Mouse (Mus musculus) thymus, postnatal 25 days (tissue): ENCODE results near the gene Slc25a33.
A peak's percentile ranks its signal among the peaks of the same experiment; 100 is the strongest.

Experiments used
- DNase-seq: peaks from one replicate; pipeline ENCODE4 v3.0.0; 2022

The Slc25a33 gene

GRCm38 (mm10) chr4:149774094-149774470 lies at the start of gene Slc25a33:
Gene Slc25a33 (minus strand): TSS chr4:149774277.
- DNase-seq: peak; percentile 91

- no peak for DNase-seq
Observed at GRCm38 (mm10) chr4:149822586-149823196, 48.6 kb upstream of the Slc25a33 start.

- DNase-seq: no peak
Observed at GRCm38 (mm10) chr4:149822126-149822525, 48.0 kb upstream of the Slc25a33 start.

- DNase-seq: no peak
Observed at GRCm38 (mm10) chr4:149820569-149820968, 46.5 kb upstream of the Slc25a33 start.

GRCm38 (mm10) chr4:149819195-149819594 lies 45.1 kb upstream of the Slc25a33 start:
- DNase-seq: no peak

- no peak for DNase-seq
Observed at GRCm38 (mm10) chr4:149816598-149816997, 42.5 kb upstream of the Slc25a33 start.

- no peak for DNase-seq
Observed at GRCm38 (mm10) chr4:149815586-149815985, 41.5 kb upstream of the Slc25a33 start.

- DNase-seq: no peak
Observed at GRCm38 (mm10) chr4:149813409-149814184, 39.5 kb upstream of the Slc25a33 start.

- peak; percentile 30 for DNase-seq
Observed at GRCm38 (mm10) chr4:149810372-149810771, 36.3 kb upstream of the Slc25a33 start.

- no peak for DNase-seq
Observed at GRCm38 (mm10) chr4:149808584-149809227, 34.6 kb upstream of the Slc25a33 start.

GRCm38 (mm10) chr4:149808060-149808567 lies 34.0 kb upstream of the Slc25a33 start:
- no peak for DNase-seq

- peak; percentile 89 for DNase-seq
Observed at GRCm38 (mm10) chr4:149806699-149807381, 32.8 kb upstream of the Slc25a33 start.

- DNase-seq: no peak
Observed at GRCm38 (mm10) chr4:149802269-149802668, 28.2 kb upstream of the Slc25a33 start.

- DNase-seq: no peak
Observed at GRCm38 (mm10) chr4:149800576-149800975, 26.5 kb upstream of the Slc25a33 start.

GRCm38 (mm10) chr4:149800172-149800464 lies 26.0 kb upstream of the Slc25a33 start:
- DNase-seq: no peak

- DNase-seq: no peak
Observed at GRCm38 (mm10) chr4:149799346-149800171, 25.5 kb upstream of the Slc25a33 start.

- DNase-seq: no peak
Observed at GRCm38 (mm10) chr4:149798684-149799309, 24.7 kb upstream of the Slc25a33 start.

GRCm38 (mm10) chr4:149798116-149798515 lies 24.0 kb upstream of the Slc25a33 start:
- no peak for DNase-seq

- no peak for DNase-seq
Observed at GRCm38 (mm10) chr4:149797220-149797610, 23.1 kb upstream of the Slc25a33 start.

GRCm38 (mm10) chr4:149796567-149797219 lies 22.6 kb upstream of the Slc25a33 start:
- no peak for DNase-seq

- no peak for DNase-seq
Observed at GRCm38 (mm10) chr4:149794966-149795477, 20.9 kb upstream of the Slc25a33 start.
